Comparison of ENCODE assay signal across 19 mouse cellular contexts in genomic region chr15:26867521-26867920, GRCm38 (mm10). TPM values are rescaled to one million over a fixed set of nuclear protein-coding genes. Genes with fewer than 3 reads are reported as not detected.
DNase-seq lines count a peak whose midpoint lies in the region; ATAC-seq lines count a peak whose summit lies in the region.
"Had no signal": no experiment of that assay in that cellular context is flagged by ENCODE, and none has a peak within 500 bp of the region (broad histone marks: within the 10 kb centered on the region; RNA-seq: fewer than 3 reads in every experiment).

No protein-coding gene starts in this region.

- no peak for DNase-seq in limb, embryonic 10.5 days (ENCODE audit: low spot score)
- DNase-seq in adrenal gland, adult 8-10 months = peak; percentile 58
- DNase-seq in adrenal gland, postnatal 25 days = peak; percentile 2
- peak; percentile 21 for DNase-seq in kidney, postnatal 14 days
- DNase-seq in cerebellum, adult 18-20 months = no peak
- DNase-seq in frontal cortex, adult 2 months (ENCODE audit: extremely low spot score in 1 of 2, low spot score in 1 of 2) = no peak
- DNase-seq: cerebellum, postnatal 10 days; gastrocnemius, postnatal 25 days; heart, adult 2 months; heart, postnatal 36 days; liver, postnatal 0 days; lung, postnatal 14 days; thymus, adult 18-20 months; thymus, postnatal 4 days had no signal

- no peak overlapping the region for H3K4me3 ChIP-seq in limb, embryonic 15.5 days
- H3K4me3 ChIP-seq in limb, embryonic 10.5 days = no peak overlapping the region
- H3K4me3 ChIP-seq: heart, adult 2 months; hindbrain, embryonic 15.5 days had no signal

- no peaks in the 10 kb centered on the region for H3K27me3 ChIP-seq in limb, embryonic 15.5 days
- H3K27me3 ChIP-seq in limb, embryonic 10.5 days (ENCODE audit: low read depth, poor library complexity, severe bottlenecking) = no peaks in the 10 kb centered on the region
- H3K27me3 ChIP-seq: hindbrain, embryonic 15.5 days had no signal

- WGBS in limb, embryonic 15.5 days = 63% methylated on average over 5 of the region's 5 CpGs
- WGBS in limb, embryonic 10.5 days = 90% methylated on average over 5 of the region's 5 CpGs

- no peaks in the 10 kb centered on the region for H3K36me3 ChIP-seq in limb, embryonic 15.5 days
- H3K36me3 ChIP-seq in limb, embryonic 10.5 days = no peaks in the 10 kb centered on the region
- H3K36me3 ChIP-seq: hindbrain, embryonic 15.5 days had no signal

- H3K4me1 ChIP-seq in limb, embryonic 15.5 days = peaks cover 9% of the 10 kb centered on the region
- no peaks in the 10 kb centered on the region for H3K4me1 ChIP-seq in limb, embryonic 10.5 days
- H3K4me1 ChIP-seq: hindbrain, embryonic 15.5 days had no signal

- ATAC-seq in limb, embryonic 15.5 days (ENCODE audit: insufficient number of reproducible peaks, low FRiP score, low TSS enrichment, low read depth) = no peak
- no peak for ATAC-seq in activated CD4-positive, CD25-positive, alpha-beta regulatory T cell, adult 4 months
- ATAC-seq: forebrain, embryonic 14.5 days; intestine, postnatal 0 days; liver, postnatal 0 days had no signal

- 0 out of 2 replicates have a peak overlapping the region, but pooled peaks have one; percentile 18 for H3K27ac ChIP-seq in limb, embryonic 15.5 days
- H3K27ac ChIP-seq in limb, embryonic 10.5 days = no peak overlapping the region
- H3K27ac ChIP-seq: heart, adult 2 months; hindbrain, embryonic 15.5 days had no signal

- no peak overlapping the region for H3K4me2 ChIP-seq in limb, embryonic 15.5 days
- H3K4me2 ChIP-seq: hindbrain, embryonic 15.5 days had no signal

- no peak overlapping the region for H3K9ac ChIP-seq in limb, embryonic 15.5 days
- H3K9ac ChIP-seq: hindbrain, embryonic 15.5 days; liver, postnatal 0 days had no signal

- no peaks in the 10 kb centered on the region for H3K9me3 ChIP-seq in limb, embryonic 15.5 days
- no peaks in the 10 kb centered on the region for H3K9me3 ChIP-seq in limb, embryonic 10.5 days (replicated peaks)
- H3K9me3 ChIP-seq: hindbrain, embryonic 15.5 days had no signal

RNA-seq across cellular contexts. Expression of gene Fbxl7, which starts 27.9 kb away (rescaled TPM):
- 11.4 and 15.2 TPM in 2 replicates for polyA plus RNA-seq in limb, embryonic 15.5 days (2015; fragmentation: Nextera tagmentation; extraction: Ambion mirVana)
- polyA plus RNA-seq in limb, embryonic 10.5 days (2016; fragmentation: Nextera tagmentation; extraction: Ambion mirVana) = 14.0 and 19.6 TPM in 2 replicates
- total RNA-seq in adrenal gland, adult 8-10 months (2022) = 10 to 100 TPM; 10.5 to 18.8 (median 12.4) TPM
- 15.5 and 15.8 TPM in 2 replicates for total RNA-seq in adrenal gland, postnatal 25 days (2021)
- polyA plus RNA-seq in activated CD4-positive, CD25-positive, alpha-beta regulatory T cell, adult 4 months (2017; shearing (Covaris generic)) = under 1 TPM in 1 of 2 experiments, not detected in 1; 0.20 TPM
- polyA plus RNA-seq in frontal cortex, adult 2 months (2012; rRNA removed) = 0.97 and 1.0 TPM in 2 replicates

Comparison
In these comparisons a context has a peak if more than half of its experiments do, and no peak if none do; other contexts are left out.
1. DNase-seq: peak in adrenal gland, adult 8-10 months (single experiment), adrenal gland, postnatal 25 days (single experiment) and kidney, postnatal 14 days (single experiment); none in limb, embryonic 10.5 days (single experiment), cerebellum, adult 18-20 months (0 of 2) and frontal cortex, adult 2 months (0 of 2).